Mouse (Mus musculus): Measurements from ENCODE around the gene Olfr1212. TPM values are rescaled to one million over a fixed set of nuclear protein-coding genes. Genes with fewer than 3 reads are reported as not detected.

Gene Olfr1212
- not detected for polyA plus RNA-seq (2012; fragmentation: generic; extraction: Trizol)

DNA sequence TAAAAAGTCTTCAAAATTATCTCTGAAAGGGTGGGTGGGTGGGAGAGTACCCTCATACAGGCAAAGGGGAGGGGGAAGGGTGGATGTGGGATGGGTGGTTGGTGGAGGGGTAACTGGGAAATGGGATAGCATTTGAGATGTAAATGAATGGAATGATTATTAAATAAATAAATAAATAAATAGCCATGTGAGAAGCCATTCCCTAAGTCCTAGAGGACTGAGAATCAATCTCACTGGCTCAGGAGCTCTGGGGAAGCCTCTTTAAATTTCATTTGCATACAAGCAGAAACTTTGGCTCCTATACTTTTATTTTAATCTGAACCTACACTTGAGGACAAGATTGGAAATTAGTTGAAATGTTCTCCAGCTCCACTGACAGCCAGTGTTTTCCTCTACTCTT is at the start of gene Olfr1212:
TSS of gene Olfr1212 (plus strand) at position 301 of the 400 bp plus-strand sequence.
- H3K27me3 ChIP-seq (ENCODE audit: control insufficient read depth, insufficient read depth, insufficient read length): no peaks in the 10 kb centered on the region
- TF ChIP-seq MAX (IDR thresholded peaks at IDR 0.05; ENCODE audit: low read depth) (no peak), POLR2A (IDR thresholded peaks at IDR 0.05; ENCODE audit: insufficient read length, low read depth) (no peak), SRF (IDR thresholded peaks at IDR 0.05; ENCODE audit: control insufficient read depth, insufficient read length, low read depth) (no peak), TCF3 (IDR thresholded peaks at IDR 0.05; ENCODE audit: insufficient read length, low read depth) (no peak), E2F4 (IDR thresholded peaks at IDR 0.05; ENCODE audit: insufficient read depth) (no peak), MYOG (IDR thresholded peaks at IDR 0.05; ENCODE audit: control insufficient read depth in 1 of 3, insufficient read depth in 1 of 3, insufficient read length in 2 of 3, low read depth in 2 of 3) (no peak), POLR2AphosphoS2 (IDR thresholded peaks at IDR 0.05; ENCODE audit: insufficient read length, low read depth) (no peak)
- no peak within 1 kb of the TSS for H3K4me3 ChIP-seq
- H3K4me2 ChIP-seq (ENCODE audit: low read depth): no peak within 1 kb of the TSS
- H3K79me2 ChIP-seq (ENCODE audit: control insufficient read depth, insufficient read depth): no peaks in the 10 kb centered on the region
- no peak within 1 kb of the TSS for H3ac ChIP-seq (ENCODE audit: control insufficient read depth, insufficient read length)
- H3K36me3 ChIP-seq (ENCODE audit: control insufficient read depth, insufficient read depth): no peaks in the 10 kb centered on the region

DNA sequence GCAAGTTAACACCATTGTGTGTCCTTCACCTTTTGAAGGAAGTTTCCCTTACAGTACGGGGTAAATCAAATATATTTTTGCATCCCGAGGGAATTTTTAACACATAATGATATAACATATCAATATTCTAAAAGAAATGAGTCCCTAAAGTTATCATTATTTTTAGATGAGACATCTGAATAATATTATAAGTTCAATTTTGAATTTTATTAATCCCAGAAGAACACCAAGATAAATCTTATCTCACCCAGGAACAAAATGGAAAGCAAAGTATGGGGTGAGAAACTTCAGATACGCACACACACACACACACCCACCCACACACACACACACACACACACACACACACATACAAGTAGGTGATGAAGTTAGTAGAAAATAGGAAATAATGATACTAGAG is 38.7 kb upstream of the Olfr1212 start, which contains the start of gene Olfr1209:
TSS of gene Olfr1209 (minus strand) at position 101 of the 400 bp plus-strand sequence.
- Histone ChIP-seq H3K79me2 (ENCODE audit: control insufficient read depth, insufficient read depth) (no peaks in the 10 kb centered on the region), H3ac (ENCODE audit: control insufficient read depth, insufficient read length) (no peak within 1 kb of the TSS), H3K4me2 (ENCODE audit: low read depth) (no peak within 1 kb of the TSS), H3K36me3 (ENCODE audit: control insufficient read depth, insufficient read depth) (no peaks in the 10 kb centered on the region), H3K27me3 (ENCODE audit: control insufficient read depth, insufficient read depth, insufficient read length) (no peaks in the 10 kb centered on the region), H3K4me3 (no peak within 1 kb of the TSS)
- TF ChIP-seq POLR2A (IDR thresholded peaks at IDR 0.05; ENCODE audit: insufficient read length, low read depth): no peak
- TF ChIP-seq REST (IDR thresholded peaks at IDR 0.05; ENCODE audit: insufficient read depth, insufficient read length): no peak
- no peak for TF ChIP-seq MYOG (IDR thresholded peaks at IDR 0.05; ENCODE audit: control insufficient read depth in 1 of 3, insufficient read depth in 1 of 3, insufficient read length in 2 of 3, low read depth in 2 of 3)
- TF ChIP-seq CEBPB (IDR thresholded peaks at IDR 0.05; ENCODE audit: insufficient read depth, poor library complexity, severe bottlenecking): no peak

DNA sequence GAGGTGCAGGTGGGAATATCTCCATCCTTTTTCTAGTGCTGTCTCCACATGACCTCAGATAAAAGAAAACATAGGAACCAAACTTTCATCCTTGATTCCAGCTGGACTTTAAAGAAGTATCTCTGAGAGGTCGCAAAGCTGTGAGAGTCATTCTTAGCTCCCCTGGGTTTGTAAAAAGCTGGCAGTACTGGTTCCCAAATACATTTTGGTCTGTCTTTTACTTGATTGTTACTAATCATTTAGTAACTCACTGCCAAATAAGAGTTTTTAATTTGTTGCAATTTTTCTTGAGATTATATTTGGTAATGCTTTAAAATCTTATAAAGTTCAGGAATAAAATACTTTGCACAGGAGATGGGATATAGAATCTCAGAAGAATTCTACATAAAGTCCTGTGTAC is 15.8 kb upstream of the Olfr1212 start, which contains the start of gene Olfr1211:
TSS of gene Olfr1211 (minus strand) at position 101 of the 400 bp plus-strand sequence.
- no peaks in the 10 kb centered on the region for H3K36me3 ChIP-seq (ENCODE audit: control insufficient read depth, insufficient read depth)
- no peak within 1 kb of the TSS for H3K4me2 ChIP-seq (ENCODE audit: low read depth)
- H3ac ChIP-seq (ENCODE audit: control insufficient read depth, insufficient read length): no peak within 1 kb of the TSS
- H3K27me3 ChIP-seq (ENCODE audit: control insufficient read depth, insufficient read depth, insufficient read length): no peaks in the 10 kb centered on the region
- no peak for TF ChIP-seq MYOD1 (IDR thresholded peaks at IDR 0.05; ENCODE audit: control insufficient read depth in 1 of 3, insufficient read length in 2 of 3, low read depth in 2 of 3)
- H3K4me3 ChIP-seq: no peak within 1 kb of the TSS
- no peaks in the 10 kb centered on the region for H3K79me2 ChIP-seq (ENCODE audit: control insufficient read depth, insufficient read depth)

DNA sequence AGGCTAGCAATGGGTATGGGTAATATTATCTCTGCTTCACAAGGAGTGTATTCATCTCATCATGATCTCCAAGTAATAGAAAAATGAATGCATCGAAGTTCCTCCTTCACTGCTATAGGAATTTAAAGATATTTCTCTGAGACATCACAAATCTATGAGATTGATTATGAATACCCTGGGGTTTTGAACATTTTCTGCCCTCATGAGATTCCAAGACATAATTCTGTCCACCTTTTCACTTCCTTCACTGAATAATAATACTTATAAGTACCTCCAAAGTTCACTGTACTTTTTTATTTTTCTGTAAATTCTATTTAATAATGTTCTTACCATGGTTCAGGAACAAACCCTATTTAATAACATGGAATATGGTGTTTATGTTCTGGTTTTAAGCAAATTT is 26.4 kb downstream of the Olfr1212 start, which contains the start of gene Gm13762:
TSS of gene Gm13762 (minus strand) at position 101 of the 400 bp plus-strand sequence.
- no peak within 1 kb of the TSS for H3ac ChIP-seq (ENCODE audit: control insufficient read depth, insufficient read length)
- no peak within 1 kb of the TSS for H3K4me2 ChIP-seq (ENCODE audit: low read depth)
- H3K27me3 ChIP-seq (ENCODE audit: control insufficient read depth, insufficient read depth, insufficient read length): no peaks in the 10 kb centered on the region
- no peaks in the 10 kb centered on the region for H3K79me2 ChIP-seq (ENCODE audit: control insufficient read depth, insufficient read depth)
- H3K36me3 ChIP-seq (ENCODE audit: control insufficient read depth, insufficient read depth): no peaks in the 10 kb centered on the region
- TF ChIP-seq SRF (IDR thresholded peaks at IDR 0.05; ENCODE audit: control insufficient read depth, insufficient read length, low read depth) (no peak), POLR2A (IDR thresholded peaks at IDR 0.05; ENCODE audit: insufficient read length, low read depth) (no peak), TCF3 (IDR thresholded peaks at IDR 0.05; ENCODE audit: insufficient read length, low read depth) (no peak), E2F4 (IDR thresholded peaks at IDR 0.05; ENCODE audit: insufficient read depth) (no peak), POLR2AphosphoS2 (IDR thresholded peaks at IDR 0.05; ENCODE audit: insufficient read length, low read depth) (no peak), USF1 (IDR thresholded peaks at IDR 0.05; ENCODE audit: low read depth) (no peak), MYOG (IDR thresholded peaks at IDR 0.05; ENCODE audit: control insufficient read depth in 1 of 3, insufficient read depth in 1 of 3, insufficient read length in 2 of 3, low read depth in 2 of 3) (no peak), TCF12 (IDR thresholded peaks at IDR 0.05; ENCODE audit: insufficient read depth, poor library complexity, severe bottlenecking) (no peak), CEBPB (IDR thresholded peaks at IDR 0.05; ENCODE audit: insufficient read depth, poor library complexity, severe bottlenecking) (no peak), MAX (IDR thresholded peaks at IDR 0.05; ENCODE audit: low read depth) (no peak), MYOD1 (IDR thresholded peaks at IDR 0.05; ENCODE audit: control insufficient read depth in 1 of 3, insufficient read length in 2 of 3, low read depth in 2 of 3) (no peak), REST (IDR thresholded peaks at IDR 0.05; ENCODE audit: insufficient read depth, insufficient read length) (no peak)
- H3K4me3 ChIP-seq: no peak within 1 kb of the TSS

DNA sequence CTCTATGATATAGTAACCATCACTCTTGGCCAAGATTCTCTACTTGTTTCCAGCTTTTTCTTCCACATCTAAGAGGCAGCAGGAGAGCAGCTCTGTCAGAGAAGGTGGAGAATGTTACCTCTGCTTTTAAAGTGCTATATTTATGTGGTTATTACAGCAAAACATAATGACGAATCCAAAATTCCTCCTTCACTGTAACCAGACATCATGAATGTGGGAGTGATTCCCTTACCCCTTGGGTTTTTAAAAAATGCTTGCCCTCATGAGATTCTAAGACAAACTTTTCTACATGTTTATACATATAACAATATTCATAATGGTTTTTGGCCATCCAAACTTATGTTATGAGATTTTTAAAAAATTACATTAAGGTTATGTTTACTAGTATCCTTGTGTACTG is 38.8 kb downstream of the Olfr1212 start, which contains the start of gene Olfr1214:
TSS of gene Olfr1214 (minus strand) at position 101 of the 400 bp plus-strand sequence.
- Histone ChIP-seq H3K79me2 (ENCODE audit: control insufficient read depth, insufficient read depth) (no peaks in the 10 kb centered on the region), H3K4me2 (ENCODE audit: low read depth) (no peak within 1 kb of the TSS), H3K4me3 (no peak within 1 kb of the TSS), H3ac (ENCODE audit: control insufficient read depth, insufficient read length) (no peak within 1 kb of the TSS), H3K36me3 (ENCODE audit: control insufficient read depth, insufficient read depth) (no peaks in the 10 kb centered on the region), H3K27me3 (ENCODE audit: control insufficient read depth, insufficient read depth, insufficient read length) (no peaks in the 10 kb centered on the region)
- TF ChIP-seq TCF12 (IDR thresholded peaks at IDR 0.05; ENCODE audit: insufficient read depth, poor library complexity, severe bottlenecking) (no peak), USF1 (IDR thresholded peaks at IDR 0.05; ENCODE audit: low read depth) (no peak), MYOG (IDR thresholded peaks at IDR 0.05; ENCODE audit: control insufficient read depth in 1 of 3, insufficient read depth in 1 of 3, insufficient read length in 2 of 3, low read depth in 2 of 3) (no peak), POLR2AphosphoS2 (IDR thresholded peaks at IDR 0.05; ENCODE audit: insufficient read length, low read depth) (no peak), MYOD1 (IDR thresholded peaks at IDR 0.05; ENCODE audit: control insufficient read depth in 1 of 3, insufficient read length in 2 of 3, low read depth in 2 of 3) (no peak), E2F4 (IDR thresholded peaks at IDR 0.05; ENCODE audit: insufficient read depth) (no peak), MAX (IDR thresholded peaks at IDR 0.05; ENCODE audit: low read depth) (no peak), CEBPB (IDR thresholded peaks at IDR 0.05; ENCODE audit: insufficient read depth, poor library complexity, severe bottlenecking) (no peak), TCF3 (IDR thresholded peaks at IDR 0.05; ENCODE audit: insufficient read length, low read depth) (no peak), REST (IDR thresholded peaks at IDR 0.05; ENCODE audit: insufficient read depth, insufficient read length) (no peak), POLR2A (IDR thresholded peaks at IDR 0.05; ENCODE audit: insufficient read length, low read depth) (no peak), SRF (IDR thresholded peaks at IDR 0.05; ENCODE audit: control insufficient read depth, insufficient read length, low read depth) (no peak)

Measured in myocyte (in vitro differentiated cells).